Mouse (Mus musculus): ENCODE results near the gene Epha2.

GRCm38 (mm10) chr4:141352986-141353385 lies 51.9 kb downstream of the Epha2 start:
- TF ChIP-seq POLR2A (IDR thresholded peaks at IDR 0.05; ENCODE audit: borderline replicate concordance, extremely low read depth, insufficient read depth, insufficient read length, poor library complexity, severe bottlenecking): no peak
- no peak for TF ChIP-seq CTCF (IDR thresholded peaks at IDR 0.05; ENCODE audit: borderline replicate concordance, extremely low read depth, insufficient read depth, insufficient read length)

Measured in brain, embryonic 14.5 days (tissue).